Mouse (Mus musculus) heart, embryonic 16.5 days (tissue): Measurements from ENCODE around the gene Antxrl. TPM values are rescaled to one million over a fixed set of nuclear protein-coding genes. Genes with fewer than 3 reads are reported as not detected.

Experiments
- ATAC-seq: fragments of 200-750 bp; cut with Nextera tagmentation; replicated peaks from 2 replicates; pipeline ENCODE4 v1.8.0; 2017; ENCODE audit warnings: moderate number of reproducible peaks; ENCODE audit not compliant: insufficient read depth, low FRiP score; ENCODE audit errors: extremely low read depth
- H3K27ac ChIP-seq: fragments of 300-500 bp; sonication (generic); 2 replicates; pipeline ENCODE4 v1.5.1; 2014; ENCODE audit warnings: mild to moderate bottlenecking, low read length, control low read depth, moderate library complexity
- H3K27me3 ChIP-seq: fragments of 300-500 bp; sonication (generic); 2 replicates; pipeline ENCODE4 v1.6.1; 2014; ENCODE audit warnings: low read length, mixed read lengths; ENCODE audit not compliant: control insufficient read depth, insufficient read depth
- H3K36me3 ChIP-seq: fragments of 300-500 bp; sonication (generic); 2 replicates; pipeline ENCODE4 v1.6.1; 2014; ENCODE audit not compliant: control insufficient read depth, insufficient read depth
- H3K4me1 ChIP-seq: fragments of 300-500 bp; sonication (generic); 2 replicates; pipeline ENCODE4 v1.6.1; 2014; ENCODE audit warnings: low read length, mixed read lengths; ENCODE audit not compliant: control insufficient read depth, insufficient read depth
- H3K4me2 ChIP-seq: fragments of 300-500 bp; sonication (generic); 2 replicates; pipeline ENCODE4 v1.6.1; 2014; ENCODE audit warnings: low read depth, mild to moderate bottlenecking, control low read depth, low read length
- H3K4me3 ChIP-seq: fragments of 300-500 bp; sonication (generic); 2 replicates; pipeline ENCODE4 v1.5.1; 2014; ENCODE audit warnings: mild to moderate bottlenecking, control low read depth, low read length
- H3K9ac ChIP-seq: fragments of 300-500 bp; sonication (generic); 2 replicates; pipeline ENCODE4 v1.6.1; 2014; ENCODE audit warnings: low read length, control low read depth
- H3K9me3 ChIP-seq: fragments of 300-500 bp; sonication (generic); replicated peaks from 2 replicates; pipeline ENCODE4 v1.6.1; 2016; ENCODE audit warnings: low read length; ENCODE audit not compliant: control insufficient read depth
- WGBS: fragments of 180-500 bp; shearing (Covaris S2); extraction: QIAGEN DNeasy Blood & Tissue Kit; methylation state at CpG from one replicate; pipeline ENCODE4 v1.1.7; 2014; 5-methylcytosine and 5-hydroxymethylcytosine counted together
- polyA plus RNA-seq: library from polyadenylated mRNA; unstranded; fragments of >200 nt; fragmentation: Nextera tagmentation; extraction: Ambion mirVana; gene quantifications from 2 replicates; pipeline ENCODE4 v1.2.1, GENCODE M21; 2015

The Antxrl gene
- polyA plus RNA-seq, 1 experiment from 2014 or later, result not detected

DNA sequence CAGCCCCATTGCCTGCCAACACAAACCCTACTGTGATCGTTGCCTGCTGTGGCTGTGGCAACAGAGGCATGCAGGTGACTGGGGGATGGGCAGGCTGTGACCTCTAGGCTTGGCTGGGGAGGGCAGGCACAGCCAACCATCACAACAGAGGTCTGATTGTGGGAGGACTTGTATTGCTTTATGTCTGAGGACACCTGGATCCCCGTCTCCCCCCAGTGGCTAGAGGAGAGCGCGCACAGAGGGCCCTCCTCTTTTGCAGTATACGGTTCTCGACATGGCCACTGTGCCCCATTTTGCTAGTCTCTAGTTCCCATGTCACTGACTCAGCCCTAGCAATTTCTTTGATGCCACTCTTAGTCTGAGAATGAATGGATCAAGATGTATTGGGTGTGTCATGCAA, 19.2 kb downstream of the Antxrl start:
- Histone ChIP-seq H3K27ac (no peak overlapping the region), H3K4me3 (no peak overlapping the region), H3K9me3 (no peaks in the 10 kb centered on the region), H3K36me3 (no peaks in the 10 kb centered on the region), H3K4me2 (no peak overlapping the region), H3K27me3 (no peaks in the 10 kb centered on the region), H3K4me1 (peaks cover 9% of the 10 kb centered on the region; the same call in 1 of the 2 replicates), H3K9ac (no peak overlapping the region)
- WGBS, result 65% methylated on average over 6 of the region's 6 CpGs
- ATAC-seq, result no peak

GRCm38 (mm10) chr14:34075346-34075745, 22.8 kb downstream of the Antxrl start:
- 24% methylated on average over 4 of the region's 4 CpGs for WGBS
- H3K9ac ChIP-seq, result no peak overlapping the region
- no peak overlapping the region for H3K4me3 ChIP-seq
- H3K4me1 ChIP-seq, result peaks cover 9% of the 10 kb centered on the region; the same call in 1 of the 2 replicates
- H3K36me3 ChIP-seq, result no peaks in the 10 kb centered on the region
- H3K27me3 ChIP-seq, result no peaks in the 10 kb centered on the region; the same call in 1 of the 2 replicates
- no peak overlapping the region for H3K27ac ChIP-seq
- H3K9me3 ChIP-seq, result no peaks in the 10 kb centered on the region
- no peak overlapping the region for H3K4me2 ChIP-seq
- ATAC-seq, result no peak

- Histone ChIP-seq H3K27ac (no peak overlapping the region), H3K4me1 (0 out of 2 replicates have a peak, but pooled peaks cover 3% of the 10 kb centered on the region), H3K4me3 (no peak overlapping the region), H3K36me3 (no peaks in the 10 kb centered on the region), H3K27me3 (no peaks in the 10 kb centered on the region; the same call in 1 of the 2 replicates), H3K4me2 (no peak overlapping the region), H3K9ac (no peak overlapping the region), H3K9me3 (no peaks in the 10 kb centered on the region)
- 79% methylated on average over 5 of the region's 5 CpGs for WGBS
- ATAC-seq, result no peak
Observed at GRCm38 (mm10) chr14:34077222-34077621, 24.7 kb downstream of the Antxrl start.

GRCm38 (mm10) chr14:34078293-34078692, 25.8 kb downstream of the Antxrl start:
- Histone ChIP-seq H3K9me3 (no peaks in the 10 kb centered on the region), H3K4me2 (no peak overlapping the region), H3K9ac (no peak overlapping the region), H3K27me3 (no peaks in the 10 kb centered on the region; the same call in 1 of the 2 replicates), H3K36me3 (no peaks in the 10 kb centered on the region), H3K4me3 (no peak overlapping the region), H3K27ac (no peak overlapping the region), H3K4me1 (0 out of 2 replicates have a peak, but pooled peaks cover 3% of the 10 kb centered on the region)
- no peak for ATAC-seq
- WGBS, result 55% methylated on average over 4 of the region's 4 CpGs

DNA sequence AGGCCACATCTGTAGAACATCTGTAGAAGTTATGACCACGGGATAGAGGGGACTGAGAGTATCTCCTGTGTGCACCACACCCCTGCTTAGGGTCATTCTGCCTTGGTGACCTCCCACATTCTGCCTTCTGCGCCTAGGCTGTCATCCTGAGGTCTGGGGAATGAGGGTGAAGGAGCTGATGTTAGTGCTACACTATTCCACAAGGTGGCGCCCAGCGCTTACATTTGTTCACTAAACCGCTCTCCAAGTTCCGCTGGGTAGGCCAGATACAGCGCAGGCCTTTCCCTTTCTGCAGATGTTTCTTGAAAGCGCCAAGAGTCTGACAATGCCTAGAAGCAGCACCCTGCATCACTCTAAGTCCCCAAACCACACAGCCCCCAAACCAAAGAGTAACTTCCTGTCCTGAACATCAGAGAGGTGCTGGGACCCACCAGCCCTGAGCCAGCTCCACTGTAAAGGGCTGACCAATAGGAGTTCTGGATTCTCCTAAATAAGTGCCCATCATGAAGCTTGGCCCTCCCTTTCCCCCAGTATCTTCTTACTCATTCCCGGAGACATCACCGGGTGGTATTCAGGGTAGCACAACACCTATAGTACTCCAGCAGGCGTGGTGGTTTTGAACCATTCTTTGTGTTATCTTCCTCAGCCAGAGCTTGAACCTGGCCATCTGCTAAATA, 28.0 kb downstream of the Antxrl start:
- Histone ChIP-seq H3K9me3 (no peaks in the 10 kb centered on the region), H3K27me3 (no peaks in the 10 kb centered on the region; the same call in 1 of the 2 replicates), H3K9ac (no peak overlapping the region), H3K4me1 (no peaks in the 10 kb centered on the region), H3K4me2 (no peak overlapping the region), H3K27ac (no peak overlapping the region), H3K36me3 (no peaks in the 10 kb centered on the region), H3K4me3 (no peak overlapping the region)
- ATAC-seq, result peak; percentile 80; the same call in 1 of the 2 replicates
- 10% methylated on average over 11 of the region's 11 CpGs for WGBS

- Histone ChIP-seq H3K27me3 (no peaks in the 10 kb centered on the region), H3K9ac (no peak within 1 kb of the TSS), H3K4me3 (no peak within 1 kb of the TSS), H3K36me3 (no peaks in the 10 kb centered on the region), H3K4me1 (no peaks in the 10 kb centered on the region), H3K27ac (no peak within 1 kb of the TSS), H3K4me2 (no peak within 1 kb of the TSS), H3K9me3 (no peaks in the 10 kb centered on the region)
- WGBS, result 62% methylated on average over 4 of the region's 4 CpGs
- ATAC-seq, result peak; percentile 41
Observed at GRCm38 (mm10) chr14:34085731-34086130, 33.2 kb downstream of the Antxrl start, which contains the start of gene Anxa8. TSS of gene Anxa8 (plus strand) at chr14:34085981.

- Histone ChIP-seq H3K9me3 (no peaks in the 10 kb centered on the region), H3K9ac (no peak overlapping the region), H3K36me3 (no peaks in the 10 kb centered on the region), H3K4me1 (no peaks in the 10 kb centered on the region), H3K4me2 (no peak overlapping the region), H3K4me3 (no peak overlapping the region), H3K27ac (no peak overlapping the region), H3K27me3 (no peaks in the 10 kb centered on the region)
- WGBS, result 59% methylated on average over 4 of the region's 4 CpGs
- no peak for ATAC-seq
Observed at GRCm38 (mm10) chr14:34086806-34087205, 34.3 kb downstream of the Antxrl start.

GRCm38 (mm10) chr14:34087856-34088398, 35.4 kb downstream of the Antxrl start:
- 61% methylated on average over 2 of the region's 2 CpGs for WGBS

GRCm38 (mm10) chr14:34089796-34090195, 37.3 kb downstream of the Antxrl start:
- Histone ChIP-seq H3K27me3 (no peaks in the 10 kb centered on the region), H3K4me2 (no peak overlapping the region), H3K9ac (no peak overlapping the region), H3K9me3 (no peaks in the 10 kb centered on the region), H3K4me3 (no peak overlapping the region), H3K4me1 (no peaks in the 10 kb centered on the region), H3K36me3 (no peaks in the 10 kb centered on the region), H3K27ac (no peak overlapping the region)
- WGBS, result 76% methylated on average over 8 of the region's 8 CpGs
- no peak for ATAC-seq

More at GRCm38 (mm10) chr14:34087856-34088398, 35.4 kb downstream of the Antxrl start:
- Histone ChIP-seq H3K9ac (no peak overlapping the region), H3K9me3 (no peaks in the 10 kb centered on the region), H3K4me2 (no peak overlapping the region), H3K36me3 (no peaks in the 10 kb centered on the region), H3K27me3 (no peaks in the 10 kb centered on the region), H3K27ac (no peak overlapping the region), H3K4me3 (no peak overlapping the region), H3K4me1 (no peaks in the 10 kb centered on the region)
- ATAC-seq, result no peak
